25 mouse cellular contexts compared by ENCODE assay signal in the genomic region with DNA sequence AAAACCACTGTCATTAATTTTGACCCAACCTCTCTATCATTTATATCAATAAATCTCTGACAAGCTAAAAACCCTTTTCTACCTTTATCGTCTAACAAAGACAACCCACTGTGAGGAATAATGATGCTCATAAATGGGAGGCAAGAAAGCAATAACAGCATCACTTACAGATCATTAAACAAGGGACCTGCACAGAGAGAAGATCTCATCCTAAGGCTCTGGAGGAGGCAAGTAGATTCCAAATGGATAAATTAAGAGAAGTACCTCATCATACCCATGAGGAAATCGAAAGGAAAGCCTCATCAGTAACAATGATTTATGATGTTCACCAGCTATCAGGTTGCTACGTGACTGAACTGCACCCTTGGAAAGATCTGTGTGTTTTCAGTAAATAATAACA.
A peak's percentile ranks its signal among the peaks of the same experiment; 100 is the strongest.
DNase-seq lines count a peak whose midpoint lies in the region; ATAC-seq lines count a peak whose summit lies in the region.
"Had no signal": no experiment of that assay in that cellular context is flagged by ENCODE, and none has a peak within 500 bp of the region (broad histone marks: within the 10 kb centered on the region; RNA-seq: fewer than 3 reads in every experiment).

No protein-coding gene starts in this region.

- no peaks in the 10 kb centered on the region for H3K9me3 ChIP-seq in neural tube, embryonic 11.5 days (ENCODE audit: control insufficient read depth, low read length)
- no peaks in the 10 kb centered on the region for H3K9me3 ChIP-seq in neural tube, embryonic 12.5 days
- no peaks in the 10 kb centered on the region; the same call in 1 of the 2 replicates for H3K9me3 ChIP-seq in neural tube, embryonic 15.5 days (replicated peaks)
- H3K9me3 ChIP-seq: forebrain, embryonic 10.5 days; forebrain, embryonic 13.5 days; heart, embryonic 10.5 days had no signal

- H3K4me1 ChIP-seq in neural tube, embryonic 11.5 days (ENCODE audit: control insufficient read depth, insufficient read depth, low read length) = no peaks in the 10 kb centered on the region
- H3K4me1 ChIP-seq in neural tube, embryonic 12.5 days = no peaks in the 10 kb centered on the region
- H3K4me1 ChIP-seq in neural tube, embryonic 15.5 days = no peaks in the 10 kb centered on the region
- H3K4me1 ChIP-seq: forebrain, embryonic 10.5 days; forebrain, embryonic 13.5 days; heart, embryonic 10.5 days; heart, embryonic 13.5 days had no signal

- no peak overlapping the region for H3K4me3 ChIP-seq in neural tube, embryonic 11.5 days (ENCODE audit: low read depth, low read length)
- no peak overlapping the region for H3K4me3 ChIP-seq in neural tube, embryonic 12.5 days
- no peak overlapping the region for H3K4me3 ChIP-seq in neural tube, embryonic 15.5 days (replicated peaks)
- H3K4me3 ChIP-seq: forebrain, embryonic 10.5 days; forebrain, embryonic 13.5 days; heart, adult 2 months; heart, embryonic 10.5 days; heart, embryonic 13.5 days had no signal

- no peaks in the 10 kb centered on the region for H3K27me3 ChIP-seq in neural tube, embryonic 11.5 days (ENCODE audit: control insufficient read depth, insufficient read depth, low read length)
- H3K27me3 ChIP-seq in neural tube, embryonic 12.5 days (replicated peaks) = no peaks in the 10 kb centered on the region
- no peaks in the 10 kb centered on the region for H3K27me3 ChIP-seq in neural tube, embryonic 15.5 days (replicated peaks)
- H3K27me3 ChIP-seq: forebrain, embryonic 13.5 days; heart, embryonic 13.5 days had no signal

- no peak overlapping the region for H3K9ac ChIP-seq in neural tube, embryonic 11.5 days (ENCODE audit: low read length)
- H3K9ac ChIP-seq in neural tube, embryonic 12.5 days = no peak overlapping the region
- H3K9ac ChIP-seq in neural tube, embryonic 15.5 days (replicated peaks) = no peak overlapping the region
- H3K9ac ChIP-seq: forebrain, embryonic 13.5 days; heart, embryonic 13.5 days; hindbrain, embryonic 14.5 days had no signal

- 29% methylated on average over 3 of the region's 3 CpGs for WGBS in neural tube, embryonic 11.5 days
- WGBS in neural tube, embryonic 12.5 days = 27% methylated on average over 3 of the region's 3 CpGs
- WGBS in neural tube, embryonic 15.5 days = 20% methylated on average over 3 of the region's 3 CpGs

- ATAC-seq in neural tube, embryonic 11.5 days (ENCODE audit: insufficient read depth, low FRiP score, low TSS enrichment) = peak; percentile 38; the same call in 1 of the 2 replicates
- peak; percentile 71 for ATAC-seq in neural tube, embryonic 12.5 days (ENCODE audit: low FRiP score, low read depth)
- peak; percentile 31; the same call in 1 of the 2 replicates for ATAC-seq in neural tube, embryonic 15.5 days (ENCODE audit: low FRiP score)
- ATAC-seq: activated CD4-positive, CD25-positive, alpha-beta regulatory T cell, adult 4 months; forebrain, embryonic 13.5 days; forebrain, embryonic 16.5 days had no signal

- no peak overlapping the region for H3K4me2 ChIP-seq in neural tube, embryonic 11.5 days (ENCODE audit: low read depth)
- H3K4me2 ChIP-seq in neural tube, embryonic 12.5 days (replicated peaks) = no peak overlapping the region
- no peak overlapping the region for H3K4me2 ChIP-seq in neural tube, embryonic 15.5 days
- H3K4me2 ChIP-seq: forebrain, embryonic 13.5 days; heart, embryonic 13.5 days; hindbrain, embryonic 14.5 days had no signal

- H3K36me3 ChIP-seq in neural tube, embryonic 11.5 days (ENCODE audit: control insufficient read depth, insufficient read depth, low read length) = no peaks in the 10 kb centered on the region
- no peaks in the 10 kb centered on the region for H3K36me3 ChIP-seq in neural tube, embryonic 12.5 days
- H3K36me3 ChIP-seq in neural tube, embryonic 15.5 days = no peaks in the 10 kb centered on the region
- H3K36me3 ChIP-seq: forebrain, embryonic 10.5 days; heart, embryonic 10.5 days; heart, embryonic 13.5 days had no signal

- DNase-seq in embryo, embryonic 10.5 days (ENCODE audit: low spot score) = peak; percentile 7
- no peak for DNase-seq in embryo, embryonic 11 days
- DNase-seq in neural tube, embryonic 11.5 days (ENCODE audit: low spot score) = no peak
- DNase-seq in neural tube, embryonic 10.5 days (ENCODE audit: extremely low spot score, low spot score) = no peak
- no peak for DNase-seq in lung, postnatal 10 days
- no peak for DNase-seq in thymus, postnatal 36 days
- DNase-seq: adrenal gland, adult 8-10 months; adrenal gland, postnatal 25 days; cerebellum, adult 2 months; cerebellum, adult 9-11 months; cerebellum, postnatal 25 days; gastrocnemius, postnatal 10 days; gastrocnemius, postnatal 36 days; heart, adult 2 months; heart, postnatal 14 days; heart, postnatal 4 days had no signal

- H3K27ac ChIP-seq in neural tube, embryonic 11.5 days (ENCODE audit: low read depth, low read length) = no peak overlapping the region
- H3K27ac ChIP-seq in neural tube, embryonic 12.5 days = no peak overlapping the region
- H3K27ac ChIP-seq in neural tube, embryonic 15.5 days (replicated peaks) = no peak overlapping the region
- H3K27ac ChIP-seq: forebrain, embryonic 10.5 days; forebrain, embryonic 13.5 days; heart, adult 2 months; heart, embryonic 10.5 days; heart, embryonic 13.5 days; hindbrain, embryonic 14.5 days had no signal
